Mouse (Mus musculus) spleen, embryonic (tissue): ENCODE data around the gene Zc3hav1.

ENCODE experiments used
- CTCF ChIA-PET: fragments of 350-600 bp; sonication (Branson Sonifier 250); formaldehyde crosslinking; loops from one replicate; lab custom pipeline; 2022; lab: Charles Lee

Zc3hav1 gene

GRCm38 (mm10) chr6:38353811-38354722 is at the start of gene Zc3hav1:
Gene Zc3hav1, minus strand, starts transcription at chr6:38354603.
- CTCF ChIA-PET: no interaction called here

DNA sequence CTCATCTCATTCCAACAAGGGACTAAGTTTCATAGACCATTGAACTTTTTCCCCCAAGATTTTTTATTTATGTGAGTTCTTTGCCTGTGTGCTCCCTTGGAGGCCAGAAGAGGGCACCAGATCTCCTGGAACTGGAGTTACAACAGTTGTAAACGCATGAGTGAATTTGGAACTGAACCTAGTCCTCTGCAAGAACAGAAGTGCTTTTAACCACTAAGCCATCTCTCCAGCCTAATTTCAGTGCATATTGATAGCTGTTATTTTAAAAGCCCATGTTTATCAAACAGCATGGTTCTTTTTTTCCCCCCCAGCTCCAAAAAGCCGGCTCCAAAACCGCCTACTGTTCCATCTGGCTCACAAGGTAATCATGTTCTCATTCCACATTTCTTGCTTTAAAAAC is 35.3 kb upstream of the Zc3hav1 start:
- CTCF ChIA-PET: interaction anchor here (0.5 to 0.6 kb wide), 3 partner anchors 14 to 328 kb away, joined by 4 to 5 read pairs (median 5); no protein-coding TSS in a partner anchor

DNA sequence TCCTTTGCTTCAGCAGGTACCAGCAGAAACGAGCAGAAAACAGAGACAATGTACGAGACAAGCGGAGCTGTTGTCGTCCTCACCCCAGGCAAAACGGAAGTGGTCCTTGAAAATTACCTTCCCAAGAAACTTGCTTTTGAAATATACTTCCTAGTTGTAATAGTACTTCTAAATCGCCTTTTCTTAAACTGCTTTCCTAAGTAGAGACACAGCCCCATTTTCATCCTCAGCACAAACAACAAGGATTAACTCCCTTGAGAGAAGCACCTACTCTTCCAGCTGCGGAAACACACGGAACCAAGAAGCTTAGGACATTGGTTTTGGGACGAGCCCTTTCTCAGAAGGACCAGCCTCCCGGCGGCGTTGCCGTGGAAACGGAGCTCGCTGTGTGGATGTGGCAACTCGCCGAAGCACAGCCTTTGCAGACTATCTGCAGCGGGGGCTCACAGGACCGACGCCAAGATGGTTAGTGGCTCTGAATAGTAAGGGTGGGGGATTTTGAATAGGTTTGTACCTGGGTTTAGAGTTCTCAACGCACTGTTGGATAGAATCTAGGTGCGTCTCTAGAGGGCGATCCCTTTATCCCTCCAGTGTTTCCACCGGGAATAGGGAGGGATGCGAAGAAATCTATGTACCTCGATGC is 26.8 kb upstream of the Zc3hav1 start, which contains the start of gene Ttc26:
TSS of gene Ttc26 (plus strand) at position 341 of the 643 bp plus-strand sequence.
- CTCF ChIA-PET: no interaction called here

DNA sequence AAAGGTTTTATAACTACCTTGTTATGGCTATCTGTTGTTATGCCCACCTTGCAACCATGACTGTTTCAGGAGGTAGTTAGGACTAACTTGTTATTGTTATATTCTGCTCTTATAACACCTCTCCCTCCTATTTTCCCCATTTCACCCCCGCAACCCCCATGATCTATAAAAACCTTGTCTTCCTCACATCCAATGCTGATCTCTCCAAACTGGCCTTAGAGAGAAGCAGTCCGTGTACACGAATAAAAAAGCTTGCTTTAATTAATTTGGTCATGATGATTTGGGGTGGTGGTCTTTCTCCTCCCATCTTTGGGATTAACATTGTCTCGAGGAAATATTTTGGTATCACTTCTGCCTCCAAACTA is 26.3 kb upstream of the Zc3hav1 start:
- CTCF ChIA-PET: no interaction called here

- CTCF ChIA-PET: interaction anchor here (0.6 kb wide), 1 partner anchor 996 kb away, joined by 3 read pairs; no protein-coding TSS in a partner anchor
Measured at GRCm38 (mm10) chr6:38374271-38374670, 19.9 kb upstream of the Zc3hav1 start.

DNA sequence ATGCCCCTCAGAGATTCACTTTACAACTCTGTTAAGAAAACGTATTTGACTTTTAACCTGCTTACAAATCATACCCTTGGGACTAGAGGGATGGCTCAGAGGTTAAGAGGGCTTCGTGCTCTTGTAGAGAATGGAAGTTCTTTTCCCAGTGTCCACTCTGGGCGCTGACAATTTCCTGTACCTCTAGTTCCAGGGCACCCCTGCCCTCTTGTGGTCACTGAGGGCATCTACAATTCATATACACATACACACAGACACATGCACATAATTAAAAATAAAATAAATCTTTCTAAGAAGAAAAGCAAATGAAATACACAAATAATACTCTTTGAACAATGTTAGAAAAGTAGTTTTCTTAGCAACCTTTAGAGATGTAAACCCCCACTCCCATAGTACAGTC is 15.5 kb upstream of the Zc3hav1 start:
- CTCF ChIA-PET: no interaction called here

DNA sequence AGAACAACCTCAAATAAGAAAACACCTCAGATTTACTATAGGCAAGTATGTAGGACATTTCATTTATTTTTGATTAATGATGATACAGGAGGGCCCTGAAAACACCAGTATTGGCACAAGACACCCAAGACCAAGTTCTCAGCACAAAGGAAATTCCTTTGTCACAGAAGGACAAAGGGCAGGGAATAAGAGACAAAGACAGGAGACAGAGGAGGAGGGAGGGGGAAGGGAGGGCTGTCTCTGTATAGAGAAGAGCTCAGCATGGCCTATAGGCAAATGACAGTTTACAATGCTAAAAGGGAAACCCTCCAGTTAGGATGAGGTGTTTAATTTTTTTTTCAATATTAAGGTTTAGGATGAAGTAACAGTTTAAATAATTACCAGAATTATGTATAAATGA is 9.7 kb upstream of the Zc3hav1 start:
- CTCF ChIA-PET: no interaction called here

GRCm38 (mm10) chr6:38363370-38363769 is 9.0 kb upstream of the Zc3hav1 start:
- CTCF ChIA-PET: no interaction called here

GRCm38 (mm10) chr6:38361937-38362336 is 7.5 kb upstream of the Zc3hav1 start:
- CTCF ChIA-PET: no interaction called here

DNA sequence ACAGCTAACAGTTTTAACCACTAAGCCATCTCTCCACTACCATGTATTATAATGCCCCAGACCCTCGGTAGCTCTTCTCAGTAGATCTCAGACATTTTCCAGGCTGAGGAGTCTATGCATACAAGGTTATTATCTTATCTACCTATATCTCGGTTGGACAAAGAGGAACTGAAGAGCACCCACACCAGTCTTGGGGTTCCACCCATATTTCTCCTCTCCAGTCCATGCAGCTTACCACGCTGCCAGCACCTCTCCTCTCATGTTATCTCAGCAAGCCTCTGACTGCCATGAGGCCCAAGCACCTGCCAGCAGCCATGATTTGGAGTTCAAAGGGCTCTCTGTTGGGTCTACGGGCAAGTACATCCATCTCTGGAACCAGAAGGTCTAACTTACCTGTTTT is 6.7 kb upstream of the Zc3hav1 start:
- CTCF ChIA-PET: no interaction called here

GRCm38 (mm10) chr6:38359736-38360499 is 5.5 kb upstream of the Zc3hav1 start:
- CTCF ChIA-PET: interaction anchor here (0.7 to 0.9 kb wide), 2 partner anchors 28 to 1096 kb away, joined by 3 to 5 read pairs; no protein-coding TSS in a partner anchor

GRCm38 (mm10) chr6:38359044-38359735 is 4.8 kb upstream of the Zc3hav1 start:
- CTCF ChIA-PET: interaction anchor here (0.7 to 0.9 kb wide), 2 partner anchors 29 to 1097 kb away, joined by 3 to 5 read pairs; no protein-coding TSS in a partner anchor

- CTCF ChIA-PET: interaction anchor here (0.9 kb wide), 1 partner anchor 1098 kb away, joined by 5 read pairs; no protein-coding TSS in a partner anchor
Measured at GRCm38 (mm10) chr6:38358253-38359027, 4.0 kb upstream of the Zc3hav1 start.

GRCm38 (mm10) chr6:38357603-38358252 is 3.3 kb upstream of the Zc3hav1 start:
- CTCF ChIA-PET: interaction anchor here (0.7 kb wide), 1 partner anchor 95 kb away, joined by 20 read pairs; no protein-coding TSS in a partner anchor

DNA sequence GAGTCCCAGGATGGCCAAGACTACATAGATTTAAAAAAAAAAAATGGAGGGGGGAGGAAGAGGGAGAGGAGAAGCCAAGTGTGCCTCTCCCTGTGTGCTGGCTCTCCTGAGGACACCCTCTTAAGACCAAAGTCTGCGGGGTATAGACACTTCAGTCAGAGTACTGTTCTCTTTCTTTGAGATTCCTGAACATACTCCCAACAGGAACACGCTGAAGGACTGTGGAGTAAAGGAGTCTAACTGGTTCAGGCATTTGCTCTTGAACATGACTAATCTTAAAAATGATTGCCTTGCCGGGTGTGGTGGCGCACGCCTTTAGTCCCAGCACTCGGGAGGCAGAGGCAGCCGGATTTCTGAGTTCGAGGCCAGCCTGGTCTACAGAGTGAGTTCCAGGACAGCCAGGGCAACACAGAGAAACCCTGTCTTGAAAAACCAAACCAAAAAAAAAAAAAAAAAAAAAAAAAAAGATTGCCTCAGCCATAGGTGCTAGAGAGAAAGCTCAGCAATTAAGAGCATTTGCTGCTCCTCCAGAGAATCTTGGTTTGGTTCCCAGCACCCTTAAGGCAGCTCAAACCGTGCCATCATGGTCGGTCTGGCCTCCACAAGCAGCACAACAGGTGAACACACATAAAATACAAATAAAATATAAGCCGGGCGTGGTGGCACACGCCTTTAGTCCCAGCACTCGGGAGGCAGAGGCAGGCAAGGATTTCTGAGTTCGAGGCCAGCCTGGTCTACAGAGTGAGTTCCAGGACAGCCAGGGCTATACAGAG is 2.4 kb upstream of the Zc3hav1 start:
- CTCF ChIA-PET: interaction anchor here (0.7 kb wide), 1 partner anchor 18 kb away, joined by 3 read pairs; no protein-coding TSS in a partner anchor

DNA sequence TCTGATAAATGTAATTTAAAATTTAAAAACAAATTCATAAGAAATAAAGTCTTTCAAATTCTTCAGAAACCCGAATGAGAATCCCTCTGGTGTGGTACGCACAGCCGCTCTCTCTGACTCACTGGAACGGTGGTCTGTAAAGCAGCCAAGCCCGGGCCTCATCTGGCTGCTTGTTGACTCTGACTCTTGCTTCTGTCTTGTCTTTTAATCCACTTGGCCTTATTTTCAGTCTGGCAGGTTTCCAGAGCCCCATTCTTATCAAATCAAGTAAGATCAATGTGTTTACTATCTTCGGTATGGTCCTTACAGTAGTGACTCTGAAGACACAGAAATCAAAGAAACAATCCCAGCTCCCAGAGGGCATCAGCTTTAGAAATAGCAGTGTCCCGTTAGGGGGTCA is 1.5 kb upstream of the Zc3hav1 start:
- CTCF ChIA-PET: interaction anchor here (0.7 kb wide), 1 partner anchor 17 kb away, joined by 3 read pairs; no protein-coding TSS in a partner anchor

GRCm38 (mm10) chr6:38355354-38355823 is 986 bp upstream of the Zc3hav1 start:
- CTCF ChIA-PET: no interaction called here

- CTCF ChIA-PET: no interaction called here
Measured at GRCm38 (mm10) chr6:38354723-38355353, 435 bp upstream of the Zc3hav1 start.
